Mouse (Mus musculus): ENCODE measurements around the gene Zdhhc15.
"Not testable (repeated sequence)": the region's sequence is repeated elsewhere in the genome, so short reads cannot be mapped to it uniquely, and the experiment has no call there.

The Zdhhc15 gene

GRCm38 (mm10) chrX:104670757-104671549 lies at the start of gene Zdhhc15:
Zdhhc15 (minus strand) TSS chrX:104671064.
- peak; percentile 9 to 48 for DNase-seq (ENCODE audit: low spot score in 2 of 2)

- no peak for DNase-seq (ENCODE audit: low spot score in 2 of 2)
Measured at GRCm38 (mm10) chrX:104707935-104708334, 37.1 kb upstream of the Zdhhc15 start.

- DNase-seq (ENCODE audit: low spot score in 2 of 2) = no peak
Measured at GRCm38 (mm10) chrX:104669850-104670756, 761 bp downstream of the Zdhhc15 start.

- DNase-seq (ENCODE audit: low spot score in 2 of 2) = no peak
Measured at GRCm38 (mm10) chrX:104656976-104657375, 13.9 kb downstream of the Zdhhc15 start.

- no peak for DNase-seq (ENCODE audit: low spot score in 2 of 2)
Measured at GRCm38 (mm10) chrX:104612531-104612930, 58.3 kb downstream of the Zdhhc15 start.

GRCm38 (mm10) chrX:104603738-104604430 lies 67.0 kb downstream of the Zdhhc15 start:
- DNase-seq (ENCODE audit: low spot score in 2 of 2) = not testable (repeated sequence)

- DNase-seq (ENCODE audit: low spot score in 2 of 2) = not testable (repeated sequence)
Measured at GRCm38 (mm10) chrX:104602168-104602859, 68.5 kb downstream of the Zdhhc15 start.

- DNase-seq (ENCODE audit: low spot score in 2 of 2) = no peak
Measured at GRCm38 (mm10) chrX:104573946-104574345, 96.9 kb downstream of the Zdhhc15 start.

- DNase-seq (ENCODE audit: low spot score in 2 of 2) = no peak
Measured at GRCm38 (mm10) chrX:104567497-104567896, 103.4 kb downstream of the Zdhhc15 start.

- no peak for DNase-seq (ENCODE audit: low spot score in 2 of 2)
Measured at GRCm38 (mm10) chrX:104545283-104545682, 125.6 kb downstream of the Zdhhc15 start.

- no peak for DNase-seq (ENCODE audit: low spot score in 2 of 2)
Measured at GRCm38 (mm10) chrX:104543919-104544595, 126.8 kb downstream of the Zdhhc15 start.

GRCm38 (mm10) chrX:104542635-104543034 lies 128.2 kb downstream of the Zdhhc15 start:
- no peak for DNase-seq (ENCODE audit: low spot score in 2 of 2)

- DNase-seq (ENCODE audit: low spot score in 2 of 2) = no peak
Measured at GRCm38 (mm10) chrX:104501765-104502164, 169.1 kb downstream of the Zdhhc15 start.

- DNase-seq (ENCODE audit: low spot score in 2 of 2) = no peak
Measured at GRCm38 (mm10) chrX:104489626-104490355, 181.1 kb downstream of the Zdhhc15 start.

- no peak for DNase-seq (ENCODE audit: low spot score in 2 of 2)
Measured at GRCm38 (mm10) chrX:104488870-104489467, 181.9 kb downstream of the Zdhhc15 start.

- no peak for DNase-seq (ENCODE audit: low spot score in 2 of 2)
Measured at GRCm38 (mm10) chrX:104488036-104488435, 182.8 kb downstream of the Zdhhc15 start.

Measured in frontal cortex, postnatal 14 days (tissue).